Mouse (Mus musculus) intestine, embryonic 16.5 days (tissue): ENCODE results near the gene Actn3. TPM values are rescaled to one million over a fixed set of nuclear protein-coding genes. Genes with fewer than 3 reads are reported as not detected.
A peak's percentile ranks its signal among the peaks of the same experiment; 100 is the strongest.

ENCODE experiments used
- ATAC-seq: fragments of 200-750 bp; cut with Nextera tagmentation; 2 replicates; pipeline ENCODE4 v1.8.0; 2017; ENCODE audit warnings: moderate TSS enrichment, moderate library complexity
- H3K27ac ChIP-seq: fragments of 300-500 bp; sonication (generic); 2 replicates; pipeline ENCODE4 v1.5.1; 2014; ENCODE audit warnings: mild to moderate bottlenecking, low read length
- H3K27me3 ChIP-seq: fragments of 300-500 bp; sonication (generic); replicated peaks from 2 replicates; pipeline ENCODE4 v1.6.1; 2014; ENCODE audit warnings: low read length, control low read depth, mixed read lengths; ENCODE audit not compliant: control insufficient read depth, insufficient read depth
- H3K36me3 ChIP-seq: fragments of 300-500 bp; sonication (generic); 2 replicates; pipeline ENCODE4 v1.6.1; 2014; ENCODE audit warnings: low read length, control low read depth; ENCODE audit not compliant: control insufficient read depth, insufficient read depth
- H3K4me1 ChIP-seq: fragments of 300-500 bp; sonication (generic); 2 replicates; pipeline ENCODE4 v1.6.1; 2014; ENCODE audit warnings: low read length, control low read depth, mixed read lengths; ENCODE audit not compliant: control insufficient read depth, insufficient read depth
- H3K4me2 ChIP-seq: fragments of 300-500 bp; sonication (generic); 2 replicates; pipeline ENCODE4 v1.6.1; 2014; ENCODE audit warnings: low read depth, low read length, control low read depth
- H3K4me3 ChIP-seq: fragments of 300-500 bp; sonication (generic); 2 replicates; pipeline ENCODE4 v1.5.1; 2014; ENCODE audit warnings: mild to moderate bottlenecking, low read length
- H3K9ac ChIP-seq: fragments of 300-500 bp; sonication (generic); 2 replicates; pipeline ENCODE4 v1.6.1; 2014; ENCODE audit warnings: low read depth, low read length
- H3K9me3 ChIP-seq: fragments of 300-500 bp; sonication (generic); 2 replicates; pipeline ENCODE4 v1.6.1; 2016; ENCODE audit warnings: low read length, control low read depth; ENCODE audit not compliant: control insufficient read depth
- WGBS: fragments of 180-500 bp; shearing (Covaris S2); extraction: QIAGEN DNeasy Blood & Tissue Kit; methylation state at CpG from one replicate; pipeline ENCODE4 v1.1.7; 2014; 5-methylcytosine and 5-hydroxymethylcytosine counted together
- polyA plus RNA-seq: library from polyadenylated mRNA; unstranded; fragments of >200 nt; fragmentation: Nextera tagmentation; extraction: Ambion mirVana; gene quantifications from 2 replicates; pipeline ENCODE4 v1.2.1, GENCODE M21; 2015

The Actn3 gene
- polyA plus RNA-seq, 1 experiment from 2014 or later: 1.1 TPM

GRCm38 (mm10) chr19:4898972-4899371, 21.3 kb upstream of the Actn3 start:
- ATAC-seq: no peak
- no peak overlapping the region for H3K4me2 ChIP-seq
- H3K4me1 ChIP-seq: no peaks in the 10 kb centered on the region
- no peak overlapping the region for H3K4me3 ChIP-seq
- H3K36me3 ChIP-seq: 0 out of 2 replicates have a peak, but pooled peaks cover 2% of the 10 kb centered on the region
- H3K27ac ChIP-seq: no peak overlapping the region
- no peak overlapping the region for H3K9ac ChIP-seq
- no peaks in the 10 kb centered on the region for H3K27me3 ChIP-seq
- H3K9me3 ChIP-seq: no peaks in the 10 kb centered on the region
- WGBS: 77% methylated on average over 9 of the region's 9 CpGs

DNA sequence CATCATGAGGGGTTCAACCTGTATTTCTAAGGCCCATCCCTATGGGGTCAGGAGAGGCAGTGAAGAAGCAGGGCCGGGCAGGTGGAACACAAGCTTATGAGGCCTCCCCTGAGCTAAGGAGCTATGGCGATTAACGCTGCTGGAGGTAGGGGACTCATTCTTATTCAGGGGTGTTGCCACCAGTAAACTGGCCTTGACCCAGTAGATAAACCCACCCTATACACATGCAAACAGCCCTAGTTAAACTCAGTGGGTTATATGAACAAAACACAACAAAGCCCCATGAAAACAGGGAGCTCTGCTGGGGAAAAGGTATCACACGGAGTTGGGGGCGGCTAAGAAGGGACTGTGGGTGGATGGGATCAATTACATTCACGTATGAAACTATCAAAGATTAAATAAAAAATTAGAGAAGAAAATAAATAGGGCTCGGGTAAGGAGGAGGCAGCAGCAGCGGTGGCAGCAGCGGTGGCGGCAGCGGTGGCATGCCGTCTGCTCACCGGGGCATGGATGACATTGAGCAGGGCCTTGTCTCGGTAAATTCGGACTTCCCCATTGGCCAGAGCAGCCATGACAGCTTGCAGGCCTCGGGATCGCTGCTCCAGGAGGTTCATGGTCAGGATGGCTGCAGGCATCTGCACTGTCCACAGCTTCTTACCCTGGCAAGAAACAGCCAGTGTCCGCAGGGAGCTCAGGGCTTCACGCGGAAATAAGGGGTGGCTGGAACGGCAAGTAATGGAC, 19.2 kb upstream of the Actn3 start:
- H3K36me3 ChIP-seq: no peaks in the 10 kb centered on the region
- no peak overlapping the region for H3K9ac ChIP-seq
- H3K4me3 ChIP-seq: no peak overlapping the region
- H3K9me3 ChIP-seq: no peaks in the 10 kb centered on the region
- H3K4me1 ChIP-seq: no peaks in the 10 kb centered on the region
- H3K4me2 ChIP-seq: no peak overlapping the region
- no peak overlapping the region for H3K27ac ChIP-seq
- WGBS: 58% methylated on average over 21 of the region's 21 CpGs
- H3K27me3 ChIP-seq: no peaks in the 10 kb centered on the region
- no peak for ATAC-seq

DNA sequence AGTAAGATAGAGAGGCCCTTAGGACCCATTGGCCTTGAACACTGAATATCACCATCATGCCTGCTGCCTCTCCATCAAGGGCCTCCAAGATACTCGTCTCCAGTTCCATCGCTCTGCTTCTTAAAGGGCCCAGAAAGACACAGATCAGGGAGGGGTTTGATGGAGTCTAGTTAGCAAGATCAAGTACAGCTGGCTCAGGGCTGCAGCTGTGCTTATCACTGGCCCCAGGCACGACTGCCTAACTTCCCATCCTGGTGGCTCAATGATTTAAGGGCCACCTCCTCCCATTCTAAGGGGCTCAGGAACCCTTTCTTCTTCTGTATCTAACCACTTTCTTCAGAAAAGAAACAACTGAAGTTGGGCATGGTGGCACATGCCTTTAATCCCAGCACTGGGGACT, 14.1 kb upstream of the Actn3 start:
- H3K9ac ChIP-seq: no peak overlapping the region
- no peaks in the 10 kb centered on the region for H3K27me3 ChIP-seq
- WGBS: 88% methylated on average over 3 of the region's 3 CpGs
- no peak for ATAC-seq
- H3K9me3 ChIP-seq: no peaks in the 10 kb centered on the region
- H3K4me1 ChIP-seq: no peaks in the 10 kb centered on the region
- H3K4me2 ChIP-seq: no peak overlapping the region
- no peaks in the 10 kb centered on the region for H3K36me3 ChIP-seq
- H3K4me3 ChIP-seq: no peak overlapping the region
- no peak overlapping the region for H3K27ac ChIP-seq

DNA sequence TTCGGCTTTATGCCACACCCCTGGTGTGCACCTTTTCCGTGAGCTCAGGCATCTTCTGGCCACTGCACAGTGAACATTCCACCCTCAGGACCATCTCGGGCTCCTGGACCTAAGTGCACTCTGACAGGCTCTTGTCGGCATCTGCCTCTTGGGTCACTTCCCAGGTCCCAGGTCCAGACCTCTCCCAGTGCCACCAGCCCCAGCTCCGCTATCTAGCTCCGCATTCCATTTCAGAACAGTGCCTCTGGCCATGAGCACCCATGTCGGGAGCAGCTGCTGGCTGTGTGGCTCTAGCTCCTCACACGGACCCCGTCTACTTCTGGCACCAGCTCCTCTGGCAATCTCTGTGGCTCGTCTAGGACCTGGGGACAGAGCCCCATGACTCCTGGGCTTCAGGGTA, 12.1 kb upstream of the Actn3 start:
- no peak overlapping the region for H3K9ac ChIP-seq

GRCm38 (mm10) chr19:4883961-4884360, 6.3 kb upstream of the Actn3 start:
- Histone ChIP-seq H3K9me3 (no peaks in the 10 kb centered on the region), H3K27me3 (no peaks in the 10 kb centered on the region), H3K9ac (no peak overlapping the region), H3K36me3 (no peaks in the 10 kb centered on the region), H3K4me2 (no peak overlapping the region), H3K4me1 (no peaks in the 10 kb centered on the region), H3K4me3 (no peak overlapping the region), H3K27ac (no peak overlapping the region)
- no peak for ATAC-seq
- WGBS: 89% methylated on average over 4 of the region's 4 CpGs

More for the DNA sequence above, 12.1 kb upstream of the Actn3 start:
- H3K36me3 ChIP-seq: no peaks in the 10 kb centered on the region
- H3K4me3 ChIP-seq: no peak overlapping the region
- no peaks in the 10 kb centered on the region for H3K27me3 ChIP-seq
- H3K27ac ChIP-seq: no peak overlapping the region
- ATAC-seq: no peak
- no peaks in the 10 kb centered on the region for H3K9me3 ChIP-seq
- H3K4me1 ChIP-seq: no peaks in the 10 kb centered on the region
- H3K4me2 ChIP-seq: no peak overlapping the region
- 84% methylated on average over 10 of the region's 10 CpGs for WGBS

GRCm38 (mm10) chr19:4879324-4879703, 1.6 kb upstream of the Actn3 start:
- ATAC-seq: no peak
- no peak overlapping the region for H3K27ac ChIP-seq
- H3K4me2 ChIP-seq: peak overlapping the region; percentile 92
- H3K9ac ChIP-seq: peak overlapping the region; percentile 91
- H3K36me3 ChIP-seq: no peaks in the 10 kb centered on the region
- peak overlapping the region; percentile 100 for H3K4me3 ChIP-seq
- H3K4me1 ChIP-seq: peaks cover 8% of the 10 kb centered on the region
- H3K27me3 ChIP-seq: peaks cover 2% of the 10 kb centered on the region; the same call in 1 of the 2 replicates
- WGBS: 61% methylated on average over 10 of the region's 10 CpGs
- H3K9me3 ChIP-seq: no peaks in the 10 kb centered on the region

DNA sequence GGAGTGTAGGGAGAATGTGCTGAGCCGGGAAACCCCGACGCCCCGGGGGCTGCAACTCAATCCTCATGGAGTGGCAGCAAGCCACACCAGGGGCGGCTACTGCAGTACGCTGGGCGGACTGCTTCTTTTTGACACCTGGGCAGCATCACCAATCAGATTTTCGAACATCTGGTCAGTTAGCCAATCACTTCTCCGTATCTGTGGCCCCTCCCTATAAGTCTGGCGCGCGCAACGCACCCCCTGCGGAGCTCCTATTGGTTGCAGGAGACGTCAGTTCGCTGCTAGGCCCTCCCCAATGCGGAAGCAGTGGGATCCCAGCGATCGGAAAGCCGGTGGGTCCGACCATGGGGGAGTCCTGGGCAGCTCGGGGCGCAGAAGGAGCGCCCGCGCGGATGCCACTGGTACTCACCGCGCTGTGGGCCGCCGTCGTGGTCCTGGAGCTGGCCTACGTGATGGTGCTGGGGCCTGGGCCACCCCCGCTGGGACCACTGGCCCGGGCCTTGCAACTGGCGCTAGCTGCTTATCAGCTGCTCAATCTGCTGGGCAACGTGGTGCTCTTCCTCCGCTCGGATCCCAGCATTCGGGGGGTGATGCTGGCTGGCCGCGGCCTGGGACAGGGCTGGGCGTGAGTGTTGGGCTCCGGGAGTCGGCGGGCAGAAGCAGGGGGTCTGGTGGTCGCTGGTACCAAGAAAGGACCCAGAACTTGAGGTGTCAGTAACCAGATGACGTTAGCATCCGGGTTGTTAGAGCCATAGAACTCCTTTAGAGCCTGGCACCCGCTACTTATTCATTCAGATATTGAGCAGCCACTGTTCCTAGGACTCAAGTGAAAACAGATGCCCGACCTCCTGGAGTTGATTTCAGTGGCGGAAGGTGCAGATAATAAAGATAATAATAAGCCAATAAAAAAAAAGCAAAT, 955 bp upstream of the Actn3 start, which contains the start of gene Zdhhc24:
TSS of gene Zdhhc24 (plus strand) at position 264 of the 919 bp plus-strand sequence.
- WGBS: under 1% methylated on average over 52 of the region's 52 CpGs
- peak within 1 kb of the TSS; percentile 92 for H3K4me2 ChIP-seq
- peak within 1 kb of the TSS; percentile 35 for H3K27ac ChIP-seq
- H3K36me3 ChIP-seq: no peaks in the 10 kb centered on the region
- no peaks in the 10 kb centered on the region for H3K9me3 ChIP-seq
- H3K9ac ChIP-seq: peak within 1 kb of the TSS; percentile 91
- H3K27me3 ChIP-seq: peaks cover 2% of the 10 kb centered on the region; the same call in 1 of the 2 replicates
- H3K4me3 ChIP-seq: peak within 1 kb of the TSS; percentile 100
- peak; percentile 100 for ATAC-seq
- H3K4me1 ChIP-seq: peaks cover 8% of the 10 kb centered on the region

DNA sequence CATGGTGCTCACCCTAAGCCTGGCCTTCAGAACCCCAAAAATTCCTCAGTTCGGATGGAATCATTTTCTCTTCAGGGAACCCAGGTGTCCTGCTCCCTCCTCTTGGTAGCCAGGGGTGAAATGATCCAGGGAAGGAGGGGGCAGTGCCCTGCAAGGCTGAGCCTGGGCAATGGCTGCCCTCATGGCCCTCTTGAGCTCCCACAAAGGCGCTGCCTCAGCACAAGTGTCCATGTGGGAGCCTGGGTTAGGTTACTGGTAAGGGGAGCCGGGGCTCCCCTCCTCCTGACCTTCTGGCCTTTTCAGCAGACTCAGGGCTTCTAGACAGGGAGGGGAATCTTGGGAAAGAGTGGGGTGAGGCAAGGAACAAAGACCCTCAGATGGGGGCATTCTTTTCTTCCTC, 954 bp downstream of the Actn3 start:
- no peaks in the 10 kb centered on the region for H3K36me3 ChIP-seq
- no peak overlapping the region for H3K27ac ChIP-seq
- no peak overlapping the region for H3K4me2 ChIP-seq
- H3K4me1 ChIP-seq: peaks cover 8% of the 10 kb centered on the region
- peaks cover 2% of the 10 kb centered on the region; the same call in 1 of the 2 replicates for H3K27me3 ChIP-seq
- 62% methylated on average over 3 of the region's 3 CpGs for WGBS
- no peak for ATAC-seq
- no peak overlapping the region for H3K4me3 ChIP-seq
- no peaks in the 10 kb centered on the region for H3K9me3 ChIP-seq
- no peak overlapping the region for H3K9ac ChIP-seq

DNA sequence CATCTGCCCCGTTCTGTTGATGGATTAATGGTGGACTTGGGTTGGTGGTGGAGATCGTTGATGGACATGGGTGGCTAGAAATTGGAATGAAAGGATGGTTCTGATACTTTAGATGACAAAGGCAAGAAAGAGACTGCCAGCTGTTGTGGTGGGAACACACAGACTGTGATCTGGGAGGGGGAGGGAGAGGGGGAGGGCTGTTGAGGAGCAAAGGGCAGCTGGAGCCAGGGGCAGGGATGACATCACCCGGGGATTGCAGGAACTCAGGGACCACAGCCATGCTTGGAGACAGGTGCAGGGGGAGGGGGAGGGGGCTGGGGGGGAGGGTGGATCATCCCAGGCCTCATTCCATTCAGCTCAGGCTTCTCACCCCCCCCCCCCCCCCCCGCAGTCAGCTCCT, 1.5 kb downstream of the Actn3 start:
- no peak overlapping the region for H3K9ac ChIP-seq
- no peak overlapping the region for H3K27ac ChIP-seq
- H3K4me2 ChIP-seq: no peak overlapping the region
- H3K4me1 ChIP-seq: peaks cover 8% of the 10 kb centered on the region
- ATAC-seq: no peak
- no peaks in the 10 kb centered on the region for H3K9me3 ChIP-seq
- H3K4me3 ChIP-seq: no peak overlapping the region
- WGBS: 65% methylated on average over 2 of the region's 4 CpGs
- no peaks in the 10 kb centered on the region for H3K36me3 ChIP-seq
- H3K27me3 ChIP-seq: peaks cover 2% of the 10 kb centered on the region; the same call in 1 of the 2 replicates
